Mouse (Mus musculus) gastrocnemius, adult 2 months (tissue): ENCODE measurements at regions not wholly inside any gene's neighbourhood (a gene's known extent, or its start where the extent isn't known, plus 50 kb on each side); places are given as distances from the start of the nearest gene placed in this dataset.

Experiments used
- DNase-seq: peaks from one replicate; pipeline ENCODE4 v3.0.0; 2022
- H3K27ac ChIP-seq: fragments of 200-600 bp; 2 replicates; pipeline ENCODE4 v1.8.1; 2022; ENCODE audit warnings: mild to moderate bottlenecking
- H3K4me3 ChIP-seq: fragments of 200-600 bp; 2 replicates; pipeline ENCODE4 v1.8.1; 2022; ENCODE audit warnings: mild to moderate bottlenecking, moderate library complexity
- CTCF ChIP-seq: fragments of 200-600 bp; IDR thresholded peaks from 2 replicates; pipeline ENCODE4 v1.8.1; 2022; ENCODE audit warnings: antibody characterized with exemption, mild to moderate bottlenecking, moderate library complexity
- intact Hi-C: fragments of 180-260 bp; cut with DNase I; formaldehyde crosslinking; loops from one replicate; pipeline ENCODE4 v1.15.1; 2025

DNA sequence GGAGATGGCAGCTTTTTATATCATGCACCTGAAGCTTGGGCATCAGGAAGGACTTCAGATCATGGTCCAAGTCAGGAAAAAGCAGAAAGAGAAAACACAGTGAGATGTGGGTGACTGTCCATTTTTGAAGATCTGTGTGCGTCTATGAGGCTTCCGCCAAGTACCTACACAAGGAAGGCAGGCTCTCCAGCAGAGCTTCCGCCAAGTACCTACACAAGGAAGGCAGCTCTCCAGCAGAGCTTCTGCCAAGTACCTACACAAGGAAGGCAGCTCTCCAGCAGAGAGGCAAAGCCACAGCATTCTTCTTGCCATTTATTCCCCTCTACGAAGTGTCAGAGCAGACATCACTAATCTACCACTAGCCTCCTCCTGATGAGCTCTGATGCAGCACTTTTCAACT lies 231.1 kb upstream of the Eif4g2 start:
- no peak for DNase-seq
- Histone ChIP-seq H3K4me3 (no peak overlapping the region), H3K27ac (no peak overlapping the region)
- TF ChIP-seq CTCF = no peak
- intact Hi-C loops = no loop called here

DNA sequence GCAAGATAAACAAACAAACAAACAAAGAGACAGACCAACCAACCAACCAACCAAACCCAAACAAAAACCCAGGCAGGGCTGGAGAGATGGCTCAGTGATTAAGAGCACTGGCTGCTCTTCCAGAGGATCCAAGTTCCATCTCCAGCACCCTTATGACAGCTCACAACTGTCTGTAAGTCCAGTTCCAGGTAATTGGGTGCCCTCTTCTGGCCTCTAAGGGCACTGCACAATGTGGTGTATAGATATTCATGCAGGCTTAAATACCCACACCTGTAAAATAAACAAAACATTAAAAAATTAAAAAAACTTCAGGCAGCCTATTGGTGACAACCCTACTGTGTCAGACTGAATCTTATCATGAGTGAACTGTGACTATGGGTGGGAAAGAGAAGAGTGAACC lies 222.4 kb upstream of the Eif4g2 start:
- intact Hi-C loops = no loop called here

DNA sequence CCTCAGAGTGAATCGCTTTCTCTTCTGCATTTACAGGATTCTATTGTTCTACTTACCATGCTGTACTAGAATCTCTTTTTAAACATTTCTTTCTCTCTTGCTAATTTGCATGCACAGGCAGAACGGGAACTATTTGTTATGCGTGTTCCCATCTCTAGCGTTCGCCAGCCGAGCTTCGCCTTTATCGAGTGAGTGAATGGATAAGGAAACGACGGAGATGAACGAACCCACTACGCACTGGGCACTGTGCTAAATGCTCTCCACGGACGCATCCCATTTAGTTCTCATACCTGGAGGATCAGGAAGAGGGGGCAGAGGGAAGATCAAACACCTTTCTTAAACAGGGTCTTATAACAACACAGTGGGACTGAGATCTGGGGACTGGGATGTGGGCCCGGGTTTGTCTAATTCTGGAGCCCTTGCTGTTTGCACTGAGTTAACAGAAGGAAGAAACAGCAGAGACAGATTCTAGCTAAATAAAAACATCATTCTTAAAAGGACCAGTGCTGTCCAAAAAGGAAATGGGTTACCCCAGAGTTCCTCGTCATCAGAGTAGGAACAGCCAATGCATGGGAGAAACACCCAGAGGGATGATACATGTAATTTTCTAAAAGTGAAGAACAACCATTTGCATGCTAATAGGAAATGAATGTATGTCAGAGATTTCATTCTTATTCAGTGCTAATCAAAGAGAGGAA lies 219.1 kb upstream of the Eif4g2 start:
- no peak for DNase-seq
- H3K27ac ChIP-seq = no peak overlapping the region
- H3K4me3 ChIP-seq = no peak overlapping the region
- no peak for TF ChIP-seq CTCF
- intact Hi-C loops = no loop called here

More for the DNA sequence above, 222.4 kb upstream of the Eif4g2 start:
- no peak overlapping the region for H3K27ac ChIP-seq
- H3K4me3 ChIP-seq = no peak overlapping the region
- TF ChIP-seq CTCF = peak; percentile 37
- no peak for DNase-seq

DNA sequence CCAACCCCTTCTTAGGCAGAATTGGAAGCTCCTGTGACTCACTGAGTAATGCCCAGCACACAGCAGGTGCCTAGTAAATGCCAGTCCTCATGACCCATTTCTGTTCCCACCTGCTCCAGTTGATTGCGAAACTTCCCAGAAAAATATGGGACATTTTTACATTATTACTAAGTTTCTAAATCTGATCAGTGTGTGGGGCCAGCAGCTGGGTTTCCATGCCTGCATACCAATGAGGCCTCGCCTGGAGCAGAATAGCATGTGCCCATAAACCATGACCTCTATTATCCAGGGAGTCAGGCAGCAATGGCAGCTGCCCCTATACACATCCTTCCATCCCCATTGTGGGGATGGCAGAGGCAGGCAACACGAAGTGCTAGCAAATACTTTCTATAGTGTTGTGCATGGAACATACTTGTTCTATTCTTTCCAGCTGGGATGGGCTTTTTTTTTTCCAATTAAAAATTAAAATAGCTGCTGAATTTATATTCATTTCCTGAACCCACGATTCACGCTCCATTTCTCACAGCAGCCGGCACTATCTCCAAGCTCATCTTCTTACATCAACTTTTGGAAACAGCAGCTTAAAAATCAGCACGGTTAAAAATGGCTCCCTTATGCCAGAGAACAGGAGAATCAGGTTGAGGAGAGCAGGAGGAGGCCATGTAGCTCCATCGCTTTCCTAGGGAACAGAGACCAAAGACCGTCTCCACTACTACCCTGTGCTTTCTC lies 214.5 kb upstream of the Eif4g2 start:
- Histone ChIP-seq H3K4me3 (no peak overlapping the region), H3K27ac (no peak overlapping the region)
- no peak for DNase-seq
- TF ChIP-seq CTCF = no peak
- intact Hi-C loops = no loop called here

DNA sequence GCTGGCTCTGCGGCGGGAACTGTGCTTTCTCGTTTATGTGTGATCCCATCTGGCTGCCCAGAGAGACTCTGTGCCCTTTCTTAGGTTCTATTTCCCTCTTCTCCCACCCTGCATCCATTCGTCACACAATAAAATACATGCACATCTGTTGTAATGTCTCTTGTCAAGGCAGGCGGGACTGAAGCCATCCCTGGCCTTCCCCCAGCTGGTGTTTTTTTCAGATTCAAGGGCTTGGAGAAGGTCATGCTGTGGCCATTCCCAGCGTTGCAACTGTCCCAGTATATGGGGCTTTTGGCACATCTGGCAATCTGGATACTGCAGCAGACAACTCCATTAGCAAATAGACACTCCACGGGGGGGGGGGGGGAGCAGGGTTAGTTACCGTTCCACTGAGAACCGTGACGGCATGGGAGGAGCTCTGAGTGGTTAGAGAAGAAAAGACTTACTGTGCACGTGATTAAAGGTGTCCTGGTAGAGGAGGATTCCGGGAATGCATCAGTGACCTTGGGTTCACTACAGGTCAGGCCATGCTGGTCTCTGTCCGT lies 200.7 kb upstream of the Eif4g2 start:
- TF ChIP-seq CTCF = no peak
- Histone ChIP-seq H3K4me3 (no peak overlapping the region), H3K27ac (no peak overlapping the region)
- intact Hi-C loops = no loop called here
- no peak for DNase-seq

DNA sequence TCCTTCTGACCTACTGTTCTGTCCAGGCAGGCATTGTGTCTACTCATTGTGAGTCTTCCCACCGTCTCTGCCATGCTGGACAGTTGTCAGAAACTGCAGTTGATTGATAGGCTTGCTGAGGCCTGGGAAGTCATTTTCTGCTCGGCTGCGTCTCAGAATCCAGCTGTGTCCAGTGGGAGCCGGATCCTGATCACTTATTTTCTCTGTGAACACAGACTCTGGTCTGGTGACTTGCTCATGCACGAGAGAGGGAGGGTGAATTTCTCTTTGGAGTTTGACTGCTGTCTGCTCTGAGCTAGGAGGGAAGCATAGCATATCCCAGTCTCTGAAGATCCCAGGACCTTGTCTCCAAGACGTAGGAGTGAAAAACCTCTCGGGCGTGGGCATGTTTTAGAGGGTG lies 199.5 kb upstream of the Eif4g2 start:
- no peak overlapping the region for H3K4me3 ChIP-seq
- no peak overlapping the region for H3K27ac ChIP-seq
- intact Hi-C loops = no loop called here
- no peak for TF ChIP-seq CTCF
- DNase-seq = no peak

DNA sequence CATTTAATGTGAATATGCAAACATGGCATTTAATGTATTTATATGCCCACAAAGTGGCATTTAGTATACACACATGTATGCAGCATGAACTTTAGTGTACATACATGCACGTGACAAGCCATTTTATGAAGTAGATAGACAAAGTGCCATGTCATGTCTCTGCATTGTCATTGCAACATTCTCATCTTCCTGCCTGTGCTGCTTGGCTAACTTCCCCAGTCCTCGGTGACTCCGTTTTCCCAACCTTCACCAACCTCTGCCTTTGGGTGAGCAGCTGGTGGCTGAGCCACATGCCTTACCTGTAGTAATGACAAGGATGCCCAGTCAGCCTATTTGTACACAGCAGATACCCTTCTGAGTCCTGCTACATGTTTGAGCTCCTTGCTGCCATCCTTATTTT lies 194.9 kb upstream of the Eif4g2 start:
- intact Hi-C loops = no loop called here
- no peak for TF ChIP-seq CTCF
- Histone ChIP-seq H3K4me3 (no peak overlapping the region), H3K27ac (no peak overlapping the region)
- DNase-seq = no peak

DNA sequence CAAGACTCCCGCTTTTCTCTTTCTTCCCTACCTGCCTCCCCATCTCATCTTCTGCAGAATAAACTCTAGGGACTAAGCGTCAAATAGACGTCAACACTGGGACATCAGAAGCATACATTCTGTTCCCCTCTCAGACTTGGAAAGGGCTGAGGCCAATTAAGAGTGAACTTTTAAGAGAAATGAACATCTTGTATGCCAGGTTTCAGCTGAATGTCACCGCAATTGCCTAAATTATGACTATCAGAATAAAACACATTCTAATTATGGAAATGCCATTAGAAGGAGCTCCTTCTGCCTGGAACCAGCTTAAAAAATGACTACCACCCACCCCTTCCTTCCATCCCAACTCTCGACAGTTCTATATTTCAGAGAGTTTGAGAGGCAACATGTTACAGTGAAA lies 191.0 kb upstream of the Eif4g2 start:
- DNase-seq = no peak
- Histone ChIP-seq H3K4me3 (no peak overlapping the region), H3K27ac (no peak overlapping the region)
- TF ChIP-seq CTCF = no peak
- intact Hi-C loops = no loop called here

DNA sequence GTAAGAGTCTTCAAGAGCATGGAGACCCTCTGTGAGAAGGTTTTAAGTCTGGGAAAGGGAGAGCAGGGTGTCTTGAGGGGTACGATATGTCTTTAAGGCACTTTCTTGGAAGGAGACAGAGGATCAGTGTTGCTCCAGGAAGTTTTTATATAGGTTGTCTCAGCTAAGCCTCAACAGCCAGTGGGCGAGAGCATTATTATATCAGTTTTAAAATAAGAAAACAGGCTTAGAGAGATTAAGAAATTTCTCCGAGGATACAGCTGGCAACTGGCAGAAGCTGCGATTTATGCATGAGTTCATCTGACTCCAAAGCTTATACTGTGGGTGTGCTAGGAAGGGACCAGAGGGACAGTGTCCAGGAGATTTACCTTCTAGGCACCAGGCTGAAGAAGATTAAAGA lies 188.0 kb upstream of the Eif4g2 start:
- DNase-seq = no peak

DNA sequence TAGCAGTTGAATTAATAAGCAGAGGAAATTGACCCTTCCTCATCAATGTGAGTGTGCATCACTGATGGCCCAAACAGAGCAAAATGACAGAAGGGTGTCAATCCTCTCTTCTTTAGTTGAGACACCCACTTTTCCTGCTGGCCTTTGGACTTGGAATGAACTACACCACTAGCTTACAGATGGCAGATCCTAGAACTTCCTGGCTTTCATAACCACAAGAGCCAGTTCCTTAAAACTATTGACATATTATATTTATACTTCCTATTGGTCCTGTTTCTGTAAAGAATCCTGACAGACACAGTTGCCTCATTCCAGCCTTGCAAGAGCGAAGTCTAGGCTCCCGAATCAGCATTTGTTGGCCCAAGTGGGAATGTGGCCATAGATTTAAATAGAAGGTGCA lies 185.4 kb upstream of the Eif4g2 start:
- Histone ChIP-seq H3K27ac (no peak overlapping the region), H3K4me3 (no peak overlapping the region)
- no peak for TF ChIP-seq CTCF
- intact Hi-C loops = loop anchor here (10.0 kb wide), 1 partner anchor 227 kb away; no protein-coding TSS in a partner anchor
- DNase-seq = no peak

More for the DNA sequence above, 188.0 kb upstream of the Eif4g2 start:
- H3K27ac ChIP-seq = no peak overlapping the region
- no peak for TF ChIP-seq CTCF
- no peak overlapping the region for H3K4me3 ChIP-seq
- intact Hi-C loops = no loop called here

DNA sequence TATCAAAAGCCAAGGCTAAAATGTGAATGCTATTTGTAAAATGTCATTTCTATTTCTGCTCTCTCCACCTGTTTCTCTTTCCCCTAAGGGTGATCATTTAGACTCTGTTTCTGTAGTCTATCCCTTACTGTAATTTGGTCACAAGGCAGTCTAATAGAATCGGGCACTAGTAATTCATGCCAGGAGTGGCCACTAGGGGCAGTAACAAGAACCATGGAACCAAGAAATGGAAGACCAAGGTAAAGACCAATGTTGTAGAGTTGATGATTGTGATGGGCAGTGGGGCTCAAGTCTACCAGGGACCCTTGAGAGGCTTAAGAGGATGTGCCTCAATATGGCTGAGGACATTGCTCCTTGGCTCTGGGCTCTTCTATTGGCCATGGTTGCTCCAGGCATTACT lies 180.5 kb upstream of the Eif4g2 start:
- TF ChIP-seq CTCF = peak; percentile 35
- intact Hi-C loops = loop anchor here (10.0 kb wide), 1 partner anchor 231 kb away; no protein-coding TSS in a partner anchor
- no peak overlapping the region for H3K27ac ChIP-seq
- no peak for DNase-seq
- no peak overlapping the region for H3K4me3 ChIP-seq

DNA sequence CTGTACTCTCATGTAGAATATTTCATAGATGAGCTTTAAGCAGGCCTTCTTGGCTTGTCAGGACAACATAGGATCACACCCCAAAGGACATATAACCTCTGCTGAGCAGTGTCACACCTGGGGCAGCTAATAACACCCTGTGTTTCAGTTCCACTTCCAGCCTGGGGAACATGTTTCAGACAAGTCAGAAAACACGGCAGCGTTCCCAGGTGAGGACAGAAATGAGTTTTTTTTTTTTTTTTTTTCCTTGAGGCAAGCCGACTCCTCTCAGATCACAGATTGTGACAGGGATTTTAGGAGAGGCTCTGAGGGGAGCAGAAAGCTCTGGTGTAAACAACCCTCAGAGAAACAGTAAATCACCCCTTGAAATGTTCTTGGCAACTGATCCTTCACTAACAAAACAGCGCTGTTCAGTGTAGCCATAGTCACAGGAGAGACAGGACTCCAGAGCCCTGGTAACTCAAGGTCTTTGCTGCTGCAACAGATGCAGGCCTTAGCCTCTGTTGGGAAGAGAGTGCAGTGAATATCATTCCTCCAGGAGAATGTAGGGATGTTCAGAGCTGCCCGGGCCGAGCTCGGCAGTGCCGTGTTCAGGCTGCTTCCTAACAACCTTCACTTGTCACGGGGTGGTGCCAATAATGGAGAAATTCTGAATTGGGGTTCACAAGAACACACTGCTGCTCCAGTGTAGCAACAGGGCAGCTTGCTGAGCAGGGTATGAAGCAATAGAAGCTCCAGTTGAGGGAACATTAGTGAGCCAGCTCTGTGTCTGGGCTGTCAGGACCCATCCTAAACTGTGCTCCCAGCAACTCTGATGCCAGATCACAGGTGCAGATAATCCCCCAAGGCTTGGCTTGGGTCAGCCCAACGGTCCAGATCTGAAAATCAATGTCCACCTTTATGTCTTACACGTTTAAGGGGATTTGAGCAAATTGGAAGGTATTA lies 177.1 kb upstream of the Eif4g2 start:
- no peak for TF ChIP-seq CTCF
- Histone ChIP-seq H3K4me3 (no peak overlapping the region), H3K27ac (peak overlapping the region; percentile 68)
- intact Hi-C loops = loop anchor here (10.0 kb wide), 1 partner anchor 235 kb away; no protein-coding TSS in a partner anchor
- no peak for DNase-seq

DNA sequence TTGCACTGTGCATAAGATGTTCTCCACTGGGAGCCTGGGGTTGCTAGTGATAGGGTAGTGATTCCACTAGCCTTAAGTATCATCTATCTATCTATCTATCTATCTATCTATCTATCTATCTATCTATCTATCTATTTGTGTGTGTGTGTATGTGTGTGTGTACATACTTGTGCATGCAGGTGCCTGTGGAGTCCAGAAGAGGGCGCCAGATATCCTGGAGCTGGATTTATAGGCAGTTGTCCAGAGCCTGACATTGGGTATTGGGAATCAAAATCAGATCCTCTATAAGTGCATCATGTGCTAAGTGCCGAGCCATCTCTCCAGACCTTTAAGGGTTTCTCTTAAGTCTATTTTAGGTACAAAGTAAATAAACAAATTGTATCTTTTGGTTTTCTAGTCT lies 175.0 kb upstream of the Eif4g2 start:
- TF ChIP-seq CTCF = no peak; the same call in 1 of the 2 replicates
- no peak for DNase-seq
- H3K4me3 ChIP-seq = no peak overlapping the region
- H3K27ac ChIP-seq = no peak overlapping the region
- intact Hi-C loops = no loop called here
